9 mouse cellular contexts compared by ENCODE assay signal in genomic region chr9:67036527-67037118, GRCm38 (mm10). TPM values are rescaled to one million over a fixed set of nuclear protein-coding genes. Genes with fewer than 3 reads are reported as not detected.
DNase-seq lines count a peak whose midpoint lies in the region; ATAC-seq and TF ChIP-seq lines count a peak whose summit lies in the region.
"Had no signal": no experiment of that assay in that cellular context is flagged by ENCODE, and none has a peak within 500 bp of the region (broad histone marks: within the 10 kb centered on the region; RNA-seq: fewer than 3 reads in every experiment).

No protein-coding gene starts in this region.

- H3K9ac ChIP-seq in lung, postnatal 0 days (replicated peaks; ENCODE audit: low read depth), result no peak overlapping the region
- no peak overlapping the region for H3K9ac ChIP-seq in intestine, embryonic 16.5 days (ENCODE audit: low read depth, low read length)
- no peak overlapping the region for H3K9ac ChIP-seq in stomach, embryonic 14.5 days (replicated peaks; ENCODE audit: low read depth, low read length)

- H3K9me3 ChIP-seq in lung, postnatal 0 days (ENCODE audit: low read length), result no peaks in the 10 kb centered on the region
- peaks cover 6% of the 10 kb centered on the region; the same call in 1 of the 2 replicates for H3K9me3 ChIP-seq in intestine, embryonic 16.5 days (ENCODE audit: control insufficient read depth, low read length)
- peaks cover 14% of the 10 kb centered on the region for H3K9me3 ChIP-seq in stomach, embryonic 14.5 days (ENCODE audit: control insufficient read depth, low read depth, low read length)
- H3K9me3 ChIP-seq in forebrain, embryonic 10.5 days, result peaks cover 16% of the 10 kb centered on the region

- peak overlapping the region; percentile 81 for H3K27ac ChIP-seq in lung, postnatal 0 days (ENCODE audit: low read length)
- H3K27ac ChIP-seq in intestine, embryonic 16.5 days (ENCODE audit: low read length), result 0 out of 2 replicates have a peak overlapping the region, but pooled peaks have one; percentile 34
- peak overlapping the region; percentile 48; the same call in 1 of the 2 replicates for H3K27ac ChIP-seq in stomach, embryonic 14.5 days (ENCODE audit: low read length)
- no peak overlapping the region for H3K27ac ChIP-seq in forebrain, embryonic 10.5 days

- no peaks in the 10 kb centered on the region for H3K27me3 ChIP-seq in lung, postnatal 0 days (replicated peaks; ENCODE audit: insufficient read depth, low read length)
- H3K27me3 ChIP-seq in intestine, embryonic 16.5 days (replicated peaks; ENCODE audit: control insufficient read depth, insufficient read depth, low read length), result no peaks in the 10 kb centered on the region
- no peaks in the 10 kb centered on the region for H3K27me3 ChIP-seq in stomach, embryonic 14.5 days (ENCODE audit: control insufficient read depth, insufficient read depth, low read length)
- no peaks in the 10 kb centered on the region for H3K27me3 ChIP-seq in forebrain, embryonic 10.5 days (ENCODE audit: poor library complexity, severe bottlenecking)

- H3K36me3 ChIP-seq in lung, postnatal 0 days (ENCODE audit: insufficient read depth, low read length), result peaks cover 47% of the 10 kb centered on the region
- peaks cover 38% of the 10 kb centered on the region for H3K36me3 ChIP-seq in intestine, embryonic 16.5 days (ENCODE audit: control insufficient read depth, insufficient read depth, low read length)
- peaks cover 63% of the 10 kb centered on the region for H3K36me3 ChIP-seq in stomach, embryonic 14.5 days (ENCODE audit: control insufficient read depth, insufficient read depth, low read length)
- peaks cover 78% of the 10 kb centered on the region for H3K36me3 ChIP-seq in forebrain, embryonic 10.5 days (replicated peaks)

- no peak overlapping the region for H3K4me3 ChIP-seq in lung, postnatal 0 days (ENCODE audit: low read depth, low read length)
- no peak overlapping the region for H3K4me3 ChIP-seq in intestine, embryonic 16.5 days (ENCODE audit: low read length)
- H3K4me3 ChIP-seq in stomach, embryonic 14.5 days (ENCODE audit: low read depth, low read length), result no peak overlapping the region
- no peak overlapping the region for H3K4me3 ChIP-seq in forebrain, embryonic 10.5 days

- DNase-seq in heart, adult 8-10 months (ENCODE audit: low spot score), result peak; percentile 87
- no peak for DNase-seq in heart, postnatal 36 days
- peak; percentile 90 for DNase-seq in lung, postnatal 0 days (ENCODE audit: low spot score)
- no peak for DNase-seq in lung, adult 18-20 months
- DNase-seq in right cerebral cortex, postnatal 14 days, result no peak
- no peak for DNase-seq in forebrain, embryonic 10.5 days (ENCODE audit: extremely low spot score, low spot score)

- no peak for TF ChIP-seq CTCF in lung, postnatal 0 days (IDR thresholded peaks at IDR 0.05)

- TF ChIP-seq EP300 in lung, postnatal 0 days (IDR thresholded peaks at IDR 0.05), result peak; percentile 86

- no peak; the same call in 1 of the 2 replicates for ATAC-seq in lung, postnatal 0 days
- no peak for ATAC-seq in intestine, embryonic 16.5 days
- ATAC-seq in stomach, embryonic 14.5 days (ENCODE audit: insufficient number of reproducible peaks, insufficient read depth, low FRiP score, low read depth), result no peak

- 23% methylated on average over 2 of the region's 2 CpGs for WGBS in lung, postnatal 0 days
- 49% methylated on average over 2 of the region's 2 CpGs for WGBS in intestine, embryonic 16.5 days
- WGBS in stomach, embryonic 14.5 days, result 52% methylated on average over 2 of the region's 2 CpGs
- 96% methylated on average over 2 of the region's 2 CpGs for WGBS in forebrain, embryonic 10.5 days

- no peak overlapping the region for H3K4me2 ChIP-seq in lung, postnatal 0 days (replicated peaks; ENCODE audit: low read depth, low read length)
- no peak overlapping the region for H3K4me2 ChIP-seq in intestine, embryonic 16.5 days (ENCODE audit: low read depth, low read length)
- no peak overlapping the region for H3K4me2 ChIP-seq in stomach, embryonic 14.5 days (replicated peaks; ENCODE audit: low read depth, low read length)
- H3K4me2 ChIP-seq: midbrain, embryonic 11.5 days had no signal

- peaks cover 26% of the 10 kb centered on the region; the same call in 1 of the 2 replicates for H3K4me1 ChIP-seq in lung, postnatal 0 days (ENCODE audit: insufficient read depth, low read depth, low read length)
- peaks cover 40% of the 10 kb centered on the region for H3K4me1 ChIP-seq in intestine, embryonic 16.5 days (ENCODE audit: control insufficient read depth, insufficient read depth, low read length)
- peaks cover 21% of the 10 kb centered on the region for H3K4me1 ChIP-seq in stomach, embryonic 14.5 days (ENCODE audit: control insufficient read depth, insufficient read depth, low read length)
- H3K4me1 ChIP-seq in forebrain, embryonic 10.5 days, result peaks cover 30% of the 10 kb centered on the region

- intact Hi-C loops in heart, postnatal 36 days (cut with DNase I), result no loop called here

RNA-seq across cellular contexts. Expression of gene Tpm1, which starts 12.6 kb away (rescaled TPM):
- over 10,000 TPM in 3 of 4 experiments, 1,000 to 10,000 TPM in 1; 9,382 to 12,072 (median 10,190) TPM for total RNA-seq in heart, adult 8-10 months (2022)
- over 10,000 TPM; 11,452 to 11,878 TPM for total RNA-seq in heart, postnatal 36 days (2021)
- 695 and 781 TPM in 2 replicates for polyA plus RNA-seq in lung, postnatal 0 days (2015; fragmentation: Nextera tagmentation; extraction: Ambion mirVana)
- polyA plus RNA-seq in intestine, embryonic 16.5 days (2015; fragmentation: Nextera tagmentation; extraction: Ambion mirVana), result 1,080 and 1,114 TPM in 2 replicates
- polyA plus RNA-seq in stomach, embryonic 14.5 days (2014; fragmentation: Nextera tagmentation; extraction: Ambion mirVana), result 1,242 and 1,294 TPM in 2 replicates
- 334 and 342 TPM in 2 replicates for polyA plus RNA-seq in forebrain, embryonic 10.5 days (2016; fragmentation: Nextera tagmentation; extraction: Ambion mirVana)

Comparison
In these comparisons a context has a peak if more than half of its experiments do, and no peak if none do; other contexts are left out.
1. DNase-seq: peak in heart, adult 8-10 months (single experiment) and lung, postnatal 0 days (single experiment); none in heart, postnatal 36 days (0 of 2), lung, adult 18-20 months (0 of 2), right cerebral cortex, postnatal 14 days (single experiment) and forebrain, embryonic 10.5 days (single experiment).